Mouse (Mus musculus) spleen, postnatal 36 days (tissue): ENCODE measurements at regions not wholly inside any gene's neighbourhood (a gene's known extent, or its start where the extent isn't known, plus 50 kb on each side); places are given as distances from the start of the nearest gene placed in this dataset.

Experiments
- DNase-seq, 2 experiments: peaks; one replicate each; pipeline ENCODE4 v3.0.0; 2022; ENCODE audit warnings: low spot score in 2 of 2, mixed read lengths in 1 of 2

- DNase-seq = peak; percentile 7 to 46
Observed at GRCm38 (mm10) chr2:148558365-148558764, 114.0 kb upstream of the Nxt1 start.

- DNase-seq = no peak
Observed at GRCm38 (mm10) chr2:148551207-148551606, 107.8 kb upstream of the Cd93 start.

DNA sequence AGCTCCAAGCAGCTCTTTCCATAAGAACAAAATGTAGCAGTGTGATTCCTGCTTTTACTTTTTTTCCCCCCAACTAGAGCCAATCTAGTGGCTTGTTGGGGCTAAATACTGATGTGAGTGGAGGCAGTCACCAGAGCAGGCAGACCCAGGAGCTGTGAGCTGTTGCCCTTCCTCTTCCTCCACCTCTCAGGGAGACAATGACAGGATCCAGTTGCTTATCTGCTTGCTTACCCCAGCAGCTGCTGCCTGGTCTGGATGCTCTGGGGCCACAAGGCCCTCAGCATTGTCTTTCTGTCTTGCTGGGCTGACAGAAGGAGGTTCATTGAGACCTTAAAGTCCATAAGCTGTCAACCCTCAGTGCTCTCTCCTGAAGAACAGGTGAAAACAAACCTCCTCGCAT lies 106.3 kb upstream of the Cd93 start:
- DNase-seq = no peak

DNA sequence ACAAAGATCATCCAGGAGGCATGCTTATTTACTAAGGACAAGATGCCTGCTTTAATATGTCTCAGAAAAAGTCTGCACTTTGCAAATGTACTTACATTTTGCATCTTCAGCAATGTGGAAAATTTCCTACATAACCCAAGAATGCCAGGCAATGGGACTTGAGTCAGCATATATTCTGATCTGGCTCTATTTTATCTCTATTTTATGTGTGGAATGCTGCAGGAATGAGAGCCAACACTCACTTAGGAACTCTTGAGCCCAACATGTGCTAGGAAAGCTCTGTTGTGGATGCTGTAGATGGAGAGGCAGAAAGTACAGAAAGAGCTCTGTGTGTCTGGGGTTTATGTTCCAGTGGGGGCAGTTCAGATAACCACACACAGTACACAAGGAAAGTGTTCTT lies 99.0 kb upstream of the Cd93 start:
- no peak for DNase-seq

- DNase-seq = no peak
Observed at GRCm38 (mm10) chr2:148537914-148538510, 94.6 kb upstream of the Cd93 start.

- no peak for DNase-seq
Observed at GRCm38 (mm10) chr2:148537251-148537650, 93.9 kb upstream of the Cd93 start.

GRCm38 (mm10) chr2:148536608-148537007 lies 93.2 kb upstream of the Cd93 start:
- DNase-seq = no peak

DNA sequence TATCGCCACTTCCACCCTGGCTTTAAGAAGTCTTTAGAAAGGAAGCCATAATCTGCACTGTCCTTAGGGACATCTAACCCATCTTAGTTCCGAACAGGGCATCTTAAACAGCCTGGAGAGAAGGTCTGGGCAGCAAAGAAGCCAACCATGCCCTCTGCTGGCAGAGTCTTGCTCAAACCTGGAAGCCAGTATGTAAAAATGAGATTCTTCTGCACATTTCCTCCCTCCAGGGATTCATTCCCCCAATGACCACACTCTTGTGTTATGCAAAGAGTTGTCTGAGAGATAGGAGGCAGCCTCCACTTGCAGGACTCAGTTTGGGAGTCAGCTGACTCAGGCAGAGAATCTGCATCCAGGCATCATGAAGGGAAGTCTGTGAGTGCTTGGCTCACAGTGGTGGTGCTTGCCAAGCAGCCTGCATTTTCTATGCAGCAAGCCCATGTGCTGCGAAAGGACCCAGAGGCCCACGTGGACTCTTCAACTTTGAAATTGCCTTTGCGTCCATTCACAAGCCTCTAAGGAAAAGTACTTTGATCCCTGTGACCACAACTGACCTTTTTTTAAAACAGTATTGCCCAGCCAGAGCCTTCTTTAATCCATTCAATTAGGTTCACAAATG lies 92.3 kb upstream of the Cd93 start:
- peak; percentile 27 to 34 for DNase-seq

- no peak for DNase-seq
Observed at GRCm38 (mm10) chr2:148532051-148532450, 88.7 kb upstream of the Cd93 start.

- no peak for DNase-seq
Observed at GRCm38 (mm10) chr2:148530546-148530945, 87.2 kb upstream of the Cd93 start.

GRCm38 (mm10) chr2:148529900-148530299 lies 86.5 kb upstream of the Cd93 start:
- DNase-seq = no peak

GRCm38 (mm10) chr2:148527755-148528154 lies 84.4 kb upstream of the Cd93 start:
- no peak for DNase-seq

DNA sequence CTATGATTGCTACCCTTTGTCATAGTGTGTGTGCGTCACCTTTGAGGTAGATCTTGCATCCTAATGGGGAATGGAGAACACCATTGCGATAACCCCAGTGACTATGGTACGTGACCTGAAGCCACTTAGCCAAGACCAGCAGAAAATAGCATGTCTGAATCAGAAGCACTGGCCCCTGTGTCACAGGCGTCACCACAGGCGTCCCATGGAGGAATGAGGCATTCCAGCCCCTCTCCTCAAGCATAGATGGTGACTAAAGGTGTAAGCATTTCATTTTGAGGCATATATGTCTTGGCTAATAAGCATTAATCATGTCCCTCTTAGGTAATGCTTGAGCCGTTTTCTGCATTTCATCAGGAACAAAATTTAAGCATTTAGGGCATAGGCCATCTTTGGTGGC lies 82.1 kb upstream of the Cd93 start:
- no peak for DNase-seq

DNA sequence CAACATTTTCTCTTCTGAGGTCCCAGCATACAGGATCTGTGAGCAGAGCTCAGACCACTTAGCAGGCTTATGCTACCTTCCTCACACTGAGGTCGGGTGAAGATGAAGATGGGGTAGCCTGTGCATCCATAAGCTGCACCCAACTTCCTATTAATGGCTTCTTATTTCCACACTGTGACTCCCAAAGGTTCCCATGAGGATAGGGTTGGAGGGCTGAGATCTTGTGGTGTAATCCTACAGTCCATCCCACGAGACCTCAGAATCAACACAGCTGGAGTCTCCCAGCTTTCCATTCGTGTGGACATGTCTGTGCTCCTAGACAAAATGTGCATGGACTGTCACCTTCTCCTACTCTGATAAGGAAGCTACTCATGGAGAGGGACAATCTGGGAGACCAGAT lies 80.0 kb upstream of the Cd93 start:
- no peak for DNase-seq

DNA sequence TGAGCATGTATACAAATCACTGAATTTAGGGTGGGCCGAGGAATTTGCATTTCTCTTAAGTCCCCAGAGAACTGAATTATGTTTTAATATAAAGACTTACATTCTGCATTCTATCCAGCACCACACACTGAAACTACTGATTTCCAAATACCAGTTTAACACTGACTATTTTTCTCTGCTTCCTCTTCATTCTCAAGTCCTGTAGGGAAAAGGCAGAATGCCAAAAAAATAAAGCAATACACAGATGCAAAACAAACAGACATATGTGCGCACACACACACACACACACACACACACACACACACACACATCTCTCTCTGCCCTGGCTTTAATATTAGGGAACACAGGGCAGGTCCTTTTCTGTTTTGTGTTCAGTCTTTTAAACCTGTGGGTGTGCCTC lies 79.6 kb upstream of the Cd93 start:
- DNase-seq = no peak

- DNase-seq = no peak
Observed at GRCm38 (mm10) chr2:148521966-148522575, 78.7 kb upstream of the Cd93 start.

DNA sequence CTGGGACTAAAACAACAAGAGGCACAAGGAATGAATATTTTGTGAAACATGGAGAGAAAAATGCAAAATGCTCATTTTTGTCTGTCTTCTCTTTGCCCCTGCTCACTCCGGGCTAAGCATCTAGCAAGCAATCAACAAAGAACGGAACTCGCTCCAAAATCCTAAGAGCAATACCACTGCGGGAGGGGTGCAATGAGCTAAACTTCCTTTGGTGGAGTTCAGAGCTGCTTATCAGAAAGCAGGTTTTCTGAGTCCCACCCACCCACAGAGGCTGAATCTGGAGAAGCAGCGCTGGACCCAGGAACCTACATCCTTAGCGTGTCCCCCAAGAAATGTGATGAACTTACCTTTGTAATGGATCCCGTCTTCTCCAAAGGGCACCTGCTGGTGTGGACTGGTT lies 76.9 kb upstream of the Cd93 start:
- DNase-seq = no peak

GRCm38 (mm10) chr2:148519689-148520290 lies 76.4 kb upstream of the Cd93 start:
- no peak for DNase-seq

DNA sequence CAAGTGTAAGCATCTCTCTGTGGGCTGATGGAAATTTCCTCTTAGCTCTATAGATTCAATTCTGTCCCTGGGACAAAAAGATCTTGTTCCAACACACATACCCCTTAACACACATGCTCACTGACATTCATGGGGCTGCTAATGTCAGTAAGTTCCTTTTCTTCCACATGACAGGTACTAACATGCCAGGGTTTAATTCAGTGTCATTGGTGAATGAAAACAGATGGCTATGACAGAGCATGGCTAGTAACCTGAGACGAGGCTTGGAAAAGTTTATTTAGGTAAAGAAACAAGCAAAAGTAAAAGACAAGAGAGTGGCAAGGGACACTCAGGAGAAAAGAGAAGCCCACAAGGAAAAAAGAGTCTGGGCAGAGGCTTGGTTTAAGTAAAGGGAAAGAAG lies 74.5 kb upstream of the Cd93 start:
- DNase-seq = no peak

- no peak for DNase-seq
Observed at GRCm38 (mm10) chr2:148510008-148510681, 66.8 kb upstream of the Cd93 start.

DNA sequence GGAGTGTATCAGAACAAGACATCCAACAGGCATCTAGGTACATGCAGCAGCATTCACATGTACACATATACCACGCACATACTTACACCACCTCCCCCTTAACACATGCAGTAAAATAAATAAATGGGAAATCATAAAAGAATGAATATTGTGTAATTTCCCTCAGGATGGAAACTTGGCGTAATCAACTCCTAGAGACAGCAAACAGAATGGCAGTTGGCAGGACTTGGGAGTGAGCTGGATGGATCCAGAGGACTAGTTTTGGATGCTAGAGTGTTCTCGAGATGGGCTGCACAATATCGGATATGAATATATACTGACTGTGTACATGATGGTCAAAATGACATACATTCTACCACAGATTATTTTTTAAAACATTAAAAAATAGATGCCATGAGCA lies 66.0 kb upstream of the Cd93 start:
- DNase-seq = no peak

GRCm38 (mm10) chr2:148507523-148507922 lies 64.2 kb upstream of the Cd93 start:
- no peak for DNase-seq

DNA sequence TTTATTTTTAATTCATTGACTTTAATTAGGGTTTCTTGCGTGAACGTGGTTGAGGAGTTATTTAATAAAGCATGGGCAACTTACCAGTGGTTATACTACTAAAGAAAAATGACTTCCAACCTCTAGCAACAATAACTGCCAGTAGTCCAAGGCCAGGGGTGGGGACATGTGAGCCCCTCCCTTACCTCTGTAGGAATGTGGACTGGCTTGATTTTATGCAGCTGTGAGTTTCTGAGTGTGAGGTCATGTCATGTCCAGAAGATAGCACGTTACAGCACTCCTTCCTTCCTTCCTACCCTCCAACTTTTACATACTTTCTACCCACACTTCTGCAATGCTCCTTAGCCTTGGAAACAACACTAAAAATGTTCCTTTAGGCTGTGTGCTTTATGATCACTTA lies 63.6 kb upstream of the Cd93 start:
- no peak for DNase-seq
